Mouse (Mus musculus) brain, embryonic 14.5 days (tissue): ENCODE results near the gene Six4.

Source experiments
- CTCF ChIP-seq: fragments of 200-500 bp; IDR thresholded peaks from 2 replicates; pipeline ENCODE4 v1.5.1; 2012; ENCODE audit warnings: inconsistent platforms, mild to moderate bottlenecking, moderate library complexity, borderline replicate concordance; ENCODE audit not compliant: insufficient read depth, insufficient read length; ENCODE audit errors: extremely low read depth
- POLR2A ChIP-seq: fragments of 200-500 bp; IDR thresholded peaks from 2 replicates; pipeline ENCODE4 v1.6.1; 2012; ENCODE audit warnings: mild to moderate bottlenecking, inconsistent platforms, borderline replicate concordance; ENCODE audit not compliant: poor library complexity, insufficient read depth, insufficient read length, severe bottlenecking; ENCODE audit errors: extremely low read depth

GRCm38 (mm10) chr12:73083773-73084172 is 29.5 kb downstream of the Six4 start:
- no peak for TF ChIP-seq CTCF
- no peak for TF ChIP-seq POLR2A
